Mouse (Mus musculus) CH12F3 (cell line): Measurements from ENCODE around the gene Itgam.
"Not testable (repeated sequence)": the region's sequence is repeated elsewhere in the genome, so short reads cannot be mapped to it uniquely, and the experiment has no call there.

ENCODE experiments used
- in situ Hi-C: fragments of 300-500 bp; cut with MboI; formaldehyde crosslinking; loops from 2 replicates; pipeline ENCODE4 v1.14.3; 2020; ENCODE audit warnings: low sequenced_read_pairs

Gene Itgam

GRCm38 (mm10) chr7:128062456-128062855 lies at the start of gene Itgam, which contains the start of gene Gm49368:
TSS of gene Itgam (plus strand) at chr7:128062640.
TSS of gene Gm49368 (plus strand) at chr7:128062683.
- in situ Hi-C loops = no loop called here

GRCm38 (mm10) chr7:128013116-128013515 lies 49.3 kb upstream of the Itgam start:
- in situ Hi-C loops = no loop called here

- in situ Hi-C loops = not testable (repeated sequence)
These were observed 46.3 kb upstream of the Itgam start for GRCm38 (mm10) chr7:128016134-128016533.

- in situ Hi-C loops = no loop called here
These were observed 45.8 kb upstream of the Itgam start for GRCm38 (mm10) chr7:128016650-128017049.

GRCm38 (mm10) chr7:128018275-128018674 lies 44.2 kb upstream of the Itgam start:
- in situ Hi-C loops = no loop called here

GRCm38 (mm10) chr7:128019187-128019586 lies 43.3 kb upstream of the Itgam start:
- in situ Hi-C loops = no loop called here

GRCm38 (mm10) chr7:128022974-128023373 lies 39.5 kb upstream of the Itgam start:
- in situ Hi-C loops = no loop called here

- in situ Hi-C loops = no loop called here
These were observed 38.9 kb upstream of the Itgam start for GRCm38 (mm10) chr7:128023565-128023964.

GRCm38 (mm10) chr7:128024364-128024763 lies 38.1 kb upstream of the Itgam start:
- in situ Hi-C loops = no loop called here

GRCm38 (mm10) chr7:128024932-128025331 lies 37.5 kb upstream of the Itgam start:
- in situ Hi-C loops = no loop called here

- in situ Hi-C loops = no loop called here
These were observed 37.1 kb upstream of the Itgam start for GRCm38 (mm10) chr7:128025381-128025780.

GRCm38 (mm10) chr7:128031403-128031976 lies 30.9 kb upstream of the Itgam start:
- in situ Hi-C loops = no loop called here

GRCm38 (mm10) chr7:128032290-128032988 lies 30.0 kb upstream of the Itgam start:
- in situ Hi-C loops = no loop called here

GRCm38 (mm10) chr7:128032989-128033293 lies 29.5 kb upstream of the Itgam start:
- in situ Hi-C loops = no loop called here

- in situ Hi-C loops = no loop called here
These were observed 28.8 kb upstream of the Itgam start for GRCm38 (mm10) chr7:128033616-128034015.

GRCm38 (mm10) chr7:128042161-128042820 lies 20.1 kb upstream of the Itgam start:
- in situ Hi-C loops = not testable (repeated sequence)

GRCm38 (mm10) chr7:128044142-128044785 lies 18.2 kb upstream of the Itgam start:
- in situ Hi-C loops = no loop called here

GRCm38 (mm10) chr7:128045640-128046039 lies 16.8 kb upstream of the Itgam start:
- in situ Hi-C loops = no loop called here

GRCm38 (mm10) chr7:128048819-128049218 lies 13.6 kb upstream of the Itgam start:
- in situ Hi-C loops = no loop called here

- in situ Hi-C loops = no loop called here
These were observed 13.2 kb upstream of the Itgam start for GRCm38 (mm10) chr7:128049254-128049653.

- in situ Hi-C loops = no loop called here
These were observed 11.7 kb upstream of the Itgam start for GRCm38 (mm10) chr7:128050739-128051138.

- in situ Hi-C loops = no loop called here
These were observed 9.4 kb upstream of the Itgam start for GRCm38 (mm10) chr7:128053061-128053460.
